Mouse (Mus musculus): ENCODE measurements at regions not wholly inside any gene's neighbourhood (a gene's known extent, or its start where the extent isn't known, plus 50 kb on each side); places are given as distances from the start of the nearest gene placed in this dataset.

DNA sequence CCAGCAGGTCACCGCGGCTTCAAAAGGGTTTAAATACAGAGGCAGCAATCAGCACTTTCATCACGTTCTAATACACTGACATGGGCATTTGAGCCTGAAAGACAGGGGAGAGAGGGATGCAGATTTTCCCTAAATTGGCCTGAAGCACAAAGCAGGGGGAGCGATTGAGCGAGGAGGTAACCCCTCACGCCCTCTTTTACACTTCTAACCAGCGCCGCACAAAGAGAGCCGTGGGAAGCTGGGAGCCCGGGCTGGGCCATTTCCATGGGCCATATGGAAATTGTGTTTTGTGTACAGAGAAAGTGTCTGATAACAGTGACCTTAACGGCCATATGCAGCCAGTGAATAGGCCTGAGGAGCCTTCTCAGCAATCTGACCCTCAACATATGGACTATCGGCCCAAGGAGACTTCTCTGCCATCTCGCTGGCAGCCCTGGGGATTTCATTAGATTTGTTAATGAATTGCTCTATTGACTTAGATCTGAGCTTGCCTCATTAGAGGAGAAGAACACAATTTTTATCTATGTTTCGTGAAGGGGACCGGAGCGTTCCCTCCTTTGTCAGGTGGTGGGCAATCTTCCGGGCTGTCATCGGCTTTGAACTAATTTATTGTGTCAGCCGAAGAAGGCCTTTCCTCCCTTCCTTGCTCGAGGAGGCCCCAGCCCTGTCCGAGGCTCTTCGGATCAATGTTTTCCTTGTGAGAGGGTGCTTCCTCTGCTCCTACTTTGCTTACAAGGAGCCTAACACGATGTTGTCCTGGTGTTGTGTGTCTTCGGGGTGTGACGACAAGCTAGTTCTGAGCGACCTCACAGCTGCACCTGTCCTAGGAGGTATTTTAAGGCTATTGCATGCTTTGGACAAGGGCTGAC lies 195.4 kb upstream of the Irx3 start:
- no peak for DNase-seq

DNA sequence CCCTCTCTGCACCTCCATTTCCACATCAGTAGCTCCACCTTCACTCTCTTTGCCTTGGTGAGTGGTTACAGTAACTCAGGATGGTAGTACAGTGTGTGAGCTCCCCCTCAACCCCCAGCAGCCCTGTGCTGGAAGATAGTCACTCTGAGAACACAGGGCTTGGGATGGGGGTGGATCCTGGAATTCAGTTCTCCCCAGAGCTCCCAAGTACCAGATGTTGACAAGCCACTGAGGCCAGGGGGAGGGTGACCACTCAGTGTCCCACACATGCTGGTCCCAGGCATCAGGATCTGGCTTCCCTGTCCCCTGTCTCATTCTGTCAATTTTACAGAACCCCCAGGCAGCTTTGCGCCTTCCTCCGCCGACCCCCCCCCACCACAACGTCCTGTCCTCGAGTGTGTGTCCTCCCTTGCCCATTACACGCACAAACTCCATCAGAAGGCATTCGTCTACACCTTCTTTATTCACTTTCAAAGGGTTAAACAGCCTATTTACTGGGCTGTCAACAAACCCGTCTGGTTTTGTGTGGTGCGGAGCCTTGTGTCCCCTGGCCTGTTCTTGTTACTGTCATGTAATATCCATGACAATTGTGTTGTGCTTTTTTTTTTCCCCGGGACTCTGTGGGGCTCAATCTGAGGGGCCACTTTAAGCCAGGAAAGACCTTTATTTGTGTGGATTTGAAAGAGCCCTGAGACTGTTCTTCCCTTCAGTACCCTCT lies 194.6 kb upstream of the Irx3 start:
- no peak for DNase-seq

DNA sequence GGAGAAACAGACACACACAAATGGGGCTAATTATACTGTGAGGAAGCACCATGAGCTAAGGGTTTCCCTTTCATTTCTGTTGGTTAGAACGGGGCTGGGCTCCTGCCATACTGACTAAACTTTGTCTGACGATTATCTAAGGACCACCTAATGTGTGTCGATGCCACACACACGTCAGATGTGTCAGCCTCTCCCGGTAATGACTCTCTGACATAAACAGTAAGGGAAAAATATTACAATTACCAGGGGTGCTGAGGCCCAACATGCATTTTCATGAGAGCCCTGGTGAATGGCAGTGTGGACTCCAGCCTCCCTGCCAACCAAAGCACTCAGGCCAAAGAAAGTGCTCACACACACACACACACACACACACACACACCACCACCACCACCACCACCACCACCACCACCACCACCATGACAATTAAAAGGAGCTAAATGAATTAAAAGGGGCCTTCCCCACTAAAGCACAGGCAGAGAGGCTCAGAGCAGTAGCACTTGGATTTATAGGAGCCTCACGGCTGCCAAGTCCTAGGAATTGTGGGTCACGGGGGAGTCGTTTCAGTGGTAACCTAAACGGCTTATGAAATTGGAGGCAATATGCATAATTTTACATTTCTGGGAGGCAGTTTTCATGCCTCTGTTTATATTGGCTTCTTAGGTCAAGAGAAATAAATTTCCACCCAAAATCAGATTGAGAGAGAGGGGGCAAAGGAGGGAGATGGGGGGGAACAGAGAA lies 193.7 kb upstream of the Irx3 start:
- no peak for DNase-seq

DNA sequence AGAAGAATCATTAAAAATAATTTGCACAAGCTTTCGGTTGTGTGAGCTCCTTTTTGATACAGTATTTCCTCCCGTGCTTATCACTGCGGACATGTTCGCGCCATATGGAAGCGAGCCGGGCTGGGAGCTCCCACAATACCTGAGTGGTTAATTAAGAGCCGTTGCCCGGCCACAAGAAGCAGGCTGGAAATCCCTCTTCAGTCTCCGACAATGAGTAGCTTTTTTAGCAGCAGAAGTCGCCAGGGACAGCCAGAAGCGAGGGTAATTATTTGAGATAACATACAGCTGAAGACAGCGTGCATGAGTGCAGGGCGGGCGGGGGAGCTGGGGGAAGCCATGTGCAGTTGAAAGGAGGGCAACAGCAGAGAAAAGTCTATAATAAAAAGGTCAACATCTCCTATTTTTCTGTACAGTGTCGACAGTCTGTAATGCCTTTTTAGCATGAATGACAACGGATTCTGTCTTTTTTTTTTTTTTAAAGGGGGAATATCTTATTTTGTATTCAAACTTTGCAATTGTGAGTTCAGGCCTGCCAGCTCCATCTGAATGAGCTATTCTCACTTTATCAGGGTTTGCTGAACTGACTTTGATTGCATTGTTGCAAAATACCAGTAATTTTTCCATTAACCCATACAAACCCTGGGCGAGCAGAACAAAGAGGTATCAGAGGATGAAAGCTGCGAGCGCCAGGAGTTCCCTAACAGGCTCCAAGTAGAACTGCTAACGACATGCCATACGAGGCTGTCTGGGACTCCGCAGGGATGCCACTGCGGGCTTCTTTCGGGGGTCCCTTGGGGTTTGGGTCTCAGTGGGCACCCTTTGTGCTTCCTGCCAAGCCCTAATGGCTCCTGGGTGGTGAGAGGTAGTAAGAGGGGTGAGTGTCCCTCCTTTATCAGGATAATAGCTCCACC lies 189.9 kb upstream of the Irx3 start:
- DNase-seq: no peak

DNA sequence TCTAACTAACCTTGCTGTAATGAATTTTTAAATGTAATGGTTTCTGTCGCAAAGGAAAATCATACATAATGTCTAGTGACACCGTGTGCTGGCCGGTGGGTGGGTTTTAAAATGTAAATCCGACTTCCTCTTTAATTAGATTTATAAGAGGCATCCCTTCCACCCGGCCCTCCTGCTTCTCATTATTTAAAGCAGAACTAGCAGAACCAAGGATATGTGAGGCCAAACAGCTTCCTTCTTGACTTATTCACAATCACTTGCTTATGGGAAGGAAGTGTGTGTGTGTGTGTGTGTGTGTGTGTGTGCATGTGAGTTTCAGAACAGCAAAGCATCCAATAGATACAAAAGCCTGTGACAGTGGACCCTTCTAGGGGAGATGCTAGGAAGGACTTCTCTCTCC lies 189.1 kb upstream of the Irx3 start:
- no peak for DNase-seq

DNA sequence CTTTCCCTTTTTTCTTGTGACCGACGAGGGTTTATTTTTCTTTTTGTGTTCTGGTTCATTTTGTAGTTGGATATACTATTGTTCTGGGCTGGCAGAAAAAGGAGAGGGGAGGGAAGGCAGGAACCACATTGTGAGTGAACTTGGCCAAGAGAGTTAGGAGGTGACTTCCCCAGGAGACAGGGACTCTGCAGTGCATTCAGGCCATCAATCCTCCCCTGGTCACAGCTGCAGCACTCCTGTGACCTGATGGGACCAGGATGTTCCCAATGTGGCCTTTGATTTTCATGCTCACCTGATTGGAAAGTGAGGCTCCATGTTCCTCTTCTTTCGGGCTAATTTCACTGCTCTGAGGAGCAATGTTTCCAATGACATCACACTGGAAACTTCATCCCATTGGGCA lies 188.2 kb upstream of the Irx3 start:
- DNase-seq: no peak

DNA sequence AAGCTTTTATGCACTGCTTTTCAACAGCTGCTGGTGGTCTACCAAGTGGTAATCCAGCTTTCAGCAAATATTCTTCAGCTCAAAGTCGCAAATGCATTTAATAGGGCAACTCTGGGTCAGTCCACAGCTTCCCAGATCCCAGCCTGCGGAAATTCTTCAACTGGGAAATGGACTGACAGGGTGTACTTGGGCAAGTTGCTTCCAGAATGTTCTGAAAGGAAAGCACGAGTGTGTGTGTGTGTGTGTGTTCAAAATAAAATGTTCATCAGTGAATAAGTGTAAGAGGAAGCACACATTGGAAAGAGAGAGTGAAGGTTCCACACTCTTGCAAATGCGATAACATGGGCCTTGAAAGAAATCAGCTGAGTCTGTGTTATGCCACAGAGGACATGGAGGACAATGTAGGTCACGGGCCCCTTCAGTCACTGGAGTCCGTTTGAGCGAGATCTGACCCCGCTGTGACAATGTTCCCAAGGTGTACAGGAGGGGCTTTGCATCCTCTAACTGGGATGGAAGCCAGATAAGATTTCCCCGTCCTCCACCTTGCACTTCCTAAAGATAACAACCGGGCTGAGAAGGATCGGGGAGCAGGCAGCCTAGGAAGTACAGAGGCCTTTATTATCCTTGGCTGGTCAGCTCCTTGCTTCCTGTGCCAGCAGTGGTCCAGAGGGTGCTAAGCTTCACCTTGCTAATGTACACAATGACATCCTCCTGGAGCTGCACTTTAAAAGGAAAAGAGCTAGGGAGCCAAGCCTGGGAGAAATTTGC lies 187.2 kb upstream of the Irx3 start:
- DNase-seq: no peak

DNA sequence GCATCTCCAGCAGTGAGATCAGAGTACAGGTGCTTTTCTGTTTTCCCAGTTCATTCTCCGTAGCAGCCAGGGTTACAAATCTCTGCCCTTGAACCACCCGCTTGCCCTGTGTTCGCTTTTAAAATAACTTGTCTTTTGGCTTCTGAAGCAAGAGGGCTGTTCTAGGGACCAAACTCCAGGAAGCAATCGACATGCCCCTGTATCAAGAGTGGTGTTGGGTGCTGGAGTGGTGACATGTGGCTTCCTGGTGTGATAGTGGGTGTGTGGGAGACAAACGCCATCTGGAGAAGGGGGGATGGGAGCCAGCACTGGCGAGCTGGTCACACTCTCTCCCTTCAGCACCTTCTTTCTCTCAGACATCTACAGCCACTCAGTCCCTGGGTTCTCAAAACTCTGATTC lies 186.0 kb upstream of the Irx3 start:
- DNase-seq: no peak

DNA sequence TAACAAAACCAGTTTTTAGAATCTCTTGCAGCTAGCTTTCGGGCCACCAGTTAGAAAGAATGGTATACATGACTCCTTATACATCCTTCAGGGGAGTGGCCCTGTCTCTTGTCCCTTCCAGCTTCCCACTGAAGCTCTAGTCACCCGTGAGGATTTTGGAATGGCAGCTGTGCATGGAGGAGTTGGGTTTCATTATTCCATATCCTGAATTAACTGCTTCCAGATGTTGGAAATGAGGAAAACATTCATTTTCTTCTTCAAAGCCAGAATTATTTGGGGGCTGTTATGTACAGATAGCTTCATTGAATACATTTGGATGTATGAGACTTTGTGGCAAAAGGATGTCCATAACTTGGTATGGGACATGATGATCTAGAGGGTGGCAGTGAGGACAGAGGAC lies 181.3 kb upstream of the Irx3 start:
- no peak for DNase-seq

DNA sequence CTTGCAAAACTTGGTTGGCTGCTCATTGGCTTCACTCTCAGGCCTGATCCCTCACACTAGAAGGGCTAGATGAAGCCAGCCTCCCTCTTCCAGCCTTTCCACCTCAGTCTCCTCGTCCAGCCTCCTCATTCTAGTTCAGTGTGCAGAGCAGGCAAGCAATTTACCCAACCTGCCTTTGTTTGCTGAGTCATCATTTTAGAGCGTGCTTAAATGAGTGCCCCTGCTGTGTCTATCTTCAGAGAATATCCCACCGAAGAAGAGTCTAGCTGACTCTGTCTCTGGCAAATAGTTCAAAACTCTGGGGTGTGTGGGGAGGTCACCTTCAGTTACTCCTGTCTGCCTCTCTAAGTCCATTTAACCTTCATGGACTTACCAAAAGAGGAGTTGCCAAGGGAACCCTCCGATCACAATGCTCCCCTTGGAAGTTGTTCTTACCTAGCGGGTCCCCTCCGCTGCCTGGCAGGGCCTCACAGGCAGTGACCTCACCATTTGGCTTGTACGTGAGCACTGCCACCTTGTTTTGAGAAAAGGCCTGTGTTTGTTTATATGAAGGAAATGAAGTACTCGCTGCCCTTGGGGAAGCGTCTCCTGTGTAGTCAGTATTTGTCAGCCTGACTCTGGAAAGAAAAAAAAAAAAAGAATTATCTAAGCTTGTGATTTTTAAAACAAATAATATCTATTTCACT lies 175.2 kb upstream of the Irx3 start:
- DNase-seq: no peak

DNA sequence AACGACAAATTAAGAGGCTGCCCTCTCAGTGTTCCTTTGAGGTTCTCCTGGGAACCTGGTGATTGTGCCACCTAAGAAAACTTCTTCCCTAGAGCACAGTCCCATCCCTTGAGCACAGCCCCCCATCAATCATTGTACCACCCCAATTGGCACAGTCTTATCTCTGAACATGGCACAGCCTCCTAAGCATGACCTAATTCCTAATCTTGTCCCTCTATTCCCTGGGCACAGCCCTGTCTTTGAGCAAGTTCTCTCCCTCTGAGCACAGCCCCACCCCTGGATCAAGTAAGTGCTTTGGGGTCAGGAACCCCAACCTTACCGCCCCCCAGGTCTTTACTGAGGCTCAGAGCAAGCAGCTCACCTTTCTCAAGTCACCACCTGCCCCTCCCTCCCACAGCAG lies 173.6 kb upstream of the Irx3 start:
- DNase-seq: no peak

DNA sequence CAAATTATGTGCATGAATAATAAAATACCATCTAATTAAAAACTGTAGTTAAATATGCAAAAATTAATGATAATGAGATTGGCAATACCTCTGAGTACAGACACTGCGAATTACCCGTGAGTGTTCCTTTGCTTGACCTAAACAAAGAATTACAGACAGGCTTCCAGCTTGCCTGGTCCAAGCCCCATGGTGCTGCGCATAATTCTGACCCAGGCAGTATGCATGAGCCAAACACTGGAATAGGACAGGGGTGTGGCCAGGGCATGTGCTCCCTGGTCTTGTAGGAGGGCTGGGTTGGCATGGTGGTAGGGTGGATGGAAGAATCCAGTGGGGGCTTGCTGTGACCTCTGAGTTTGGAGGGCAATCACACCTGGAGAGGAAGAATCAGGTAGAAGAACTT lies 172.8 kb upstream of the Irx3 start:
- DNase-seq: no peak

DNA sequence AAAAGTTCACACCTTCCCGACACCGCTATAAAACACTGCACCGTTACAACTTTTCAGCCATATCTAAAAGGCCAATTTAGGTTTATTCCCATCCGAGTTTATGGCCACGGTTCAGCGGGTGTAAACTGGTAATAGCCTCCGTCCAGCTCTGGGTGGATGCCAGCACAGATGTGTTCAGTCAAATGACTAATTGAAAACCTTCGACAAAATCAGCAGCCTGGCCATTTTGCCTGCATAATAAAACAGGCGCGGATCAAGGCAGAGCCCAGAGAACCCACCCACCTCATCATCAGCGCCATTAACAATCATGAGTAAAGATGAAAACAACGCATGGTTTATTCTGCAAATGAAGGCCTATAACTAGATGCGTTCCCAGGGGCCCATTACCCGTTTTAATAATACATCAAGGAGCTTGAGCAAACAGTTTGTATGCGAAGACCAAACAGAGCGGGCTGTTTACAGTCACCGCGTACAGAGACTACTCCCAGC lies 172.1 kb upstream of the Irx3 start:
- no peak for DNase-seq

DNA sequence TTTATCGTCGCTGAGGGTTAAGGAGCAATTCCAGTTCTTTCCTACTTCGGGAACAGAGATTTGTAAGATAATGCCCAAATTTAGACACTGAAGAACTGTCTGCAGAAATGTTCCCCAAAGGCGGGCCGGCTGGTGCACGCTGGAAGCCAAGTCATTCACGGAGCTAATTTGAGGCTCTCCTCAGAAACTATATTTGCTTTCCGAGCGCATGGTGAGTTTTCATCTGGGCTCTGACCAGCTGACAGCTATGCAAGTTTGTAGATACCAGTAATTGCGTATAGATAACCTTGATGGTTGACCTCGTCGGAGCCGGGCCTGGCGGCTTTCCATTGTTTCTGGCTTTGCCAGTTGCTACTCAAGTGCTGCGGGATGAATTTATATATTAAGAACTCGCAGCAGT lies 165.5 kb upstream of the Irx3 start:
- DNase-seq: no peak

DNA sequence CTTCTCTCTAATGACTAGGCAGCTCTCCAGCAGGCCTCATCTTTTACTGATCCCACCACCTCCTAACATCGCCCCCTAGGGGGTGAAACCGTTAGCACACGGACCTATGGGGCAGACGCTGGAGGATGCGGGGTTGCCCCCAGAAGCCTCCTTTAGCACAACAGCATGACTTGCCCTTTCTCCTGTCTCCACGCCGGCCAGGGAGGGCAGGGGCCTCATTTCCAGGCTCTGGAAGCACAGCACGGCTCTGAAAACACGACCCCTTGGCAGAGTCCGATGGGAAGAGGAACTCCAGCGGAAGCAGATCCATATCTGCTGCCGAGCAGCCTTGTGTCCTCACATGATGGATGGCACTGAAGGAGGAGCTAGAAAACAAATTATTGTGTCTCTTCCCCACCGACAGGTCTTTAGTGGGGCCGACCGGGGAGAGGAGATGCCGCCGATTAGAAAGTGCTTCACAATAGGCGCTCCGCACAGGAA lies 165.1 kb upstream of the Irx3 start:
- DNase-seq: no peak

DNA sequence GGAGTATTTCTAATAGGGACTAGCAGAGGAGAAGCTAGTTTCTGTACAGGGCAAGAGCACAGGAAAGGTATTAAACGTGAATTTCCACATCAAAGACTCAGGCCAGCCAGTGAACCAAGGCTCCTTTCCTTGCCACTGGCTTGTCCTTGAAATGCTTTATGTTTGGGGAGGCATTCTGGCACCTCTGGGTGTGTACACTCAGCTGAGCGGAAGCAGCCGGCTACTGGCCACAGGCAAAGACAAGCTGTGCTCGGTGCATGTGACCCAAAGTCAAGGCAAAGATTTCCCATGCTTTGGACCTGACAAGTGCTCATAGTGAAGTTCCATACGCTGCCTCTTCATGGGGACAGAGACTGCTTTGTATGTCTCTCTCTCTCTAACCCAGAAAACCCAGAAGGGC lies 159.8 kb upstream of the Irx3 start:
- no peak for DNase-seq

DNA sequence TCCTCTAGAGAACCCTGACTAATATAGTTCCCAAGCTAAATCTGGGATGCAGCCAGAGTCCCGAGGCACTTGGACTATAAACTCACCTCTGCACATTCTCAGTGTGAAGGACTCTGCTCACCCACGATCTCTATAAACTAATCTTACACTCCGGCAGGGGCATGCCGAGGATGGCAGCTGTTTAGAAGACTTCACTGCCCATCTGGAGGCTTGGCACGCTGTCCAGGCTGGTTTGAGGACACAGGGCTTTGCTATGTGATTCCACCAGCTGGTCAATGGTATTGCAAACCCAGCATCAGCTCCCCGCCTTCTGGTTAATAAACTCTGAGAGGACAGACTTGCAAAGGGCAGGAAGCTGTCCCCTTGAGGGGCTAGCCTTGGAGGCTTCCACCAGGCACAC lies 153.3 kb upstream of the Irx3 start:
- DNase-seq: no peak

DNA sequence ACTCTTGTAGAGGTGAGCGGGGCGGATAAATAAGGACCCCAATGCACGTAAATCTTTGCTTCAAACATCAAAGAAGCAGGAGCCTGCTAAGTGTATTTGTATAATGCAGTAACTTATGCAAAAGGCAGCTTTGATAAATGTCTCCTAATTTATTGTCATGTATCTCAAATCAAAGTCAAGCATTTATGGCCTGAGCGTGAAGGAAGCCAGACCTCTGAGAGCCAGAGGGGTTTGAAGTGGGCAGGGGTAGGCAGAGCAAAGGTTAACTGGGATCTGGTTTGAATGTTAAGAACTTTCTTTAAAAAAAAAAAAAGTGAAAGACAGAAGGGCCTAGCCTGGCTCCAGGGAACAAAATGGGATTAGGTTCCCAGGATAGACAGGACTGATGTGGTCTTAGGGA lies 151.1 kb upstream of the Irx3 start:
- no peak for DNase-seq

DNA sequence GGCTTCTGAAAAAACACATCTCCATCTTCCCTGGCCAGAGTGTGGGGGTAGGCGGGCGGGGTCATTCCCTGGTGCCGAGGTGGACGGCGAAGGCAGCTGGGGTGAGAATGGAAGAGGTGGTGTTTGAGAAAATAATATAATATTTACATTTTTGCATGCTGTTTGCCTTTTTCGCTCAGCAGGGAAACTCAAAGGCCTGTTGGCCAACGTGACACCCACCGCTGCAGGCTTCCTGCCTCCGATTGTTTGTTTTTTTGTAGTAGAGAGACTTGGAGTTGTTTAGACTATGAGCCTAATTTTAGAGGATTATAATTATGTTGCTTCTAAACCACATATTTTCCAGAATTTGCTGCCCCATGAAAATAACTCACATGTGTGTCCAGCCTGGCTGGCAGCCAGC lies 147.2 kb upstream of the Irx3 start:
- DNase-seq: no peak

DNA sequence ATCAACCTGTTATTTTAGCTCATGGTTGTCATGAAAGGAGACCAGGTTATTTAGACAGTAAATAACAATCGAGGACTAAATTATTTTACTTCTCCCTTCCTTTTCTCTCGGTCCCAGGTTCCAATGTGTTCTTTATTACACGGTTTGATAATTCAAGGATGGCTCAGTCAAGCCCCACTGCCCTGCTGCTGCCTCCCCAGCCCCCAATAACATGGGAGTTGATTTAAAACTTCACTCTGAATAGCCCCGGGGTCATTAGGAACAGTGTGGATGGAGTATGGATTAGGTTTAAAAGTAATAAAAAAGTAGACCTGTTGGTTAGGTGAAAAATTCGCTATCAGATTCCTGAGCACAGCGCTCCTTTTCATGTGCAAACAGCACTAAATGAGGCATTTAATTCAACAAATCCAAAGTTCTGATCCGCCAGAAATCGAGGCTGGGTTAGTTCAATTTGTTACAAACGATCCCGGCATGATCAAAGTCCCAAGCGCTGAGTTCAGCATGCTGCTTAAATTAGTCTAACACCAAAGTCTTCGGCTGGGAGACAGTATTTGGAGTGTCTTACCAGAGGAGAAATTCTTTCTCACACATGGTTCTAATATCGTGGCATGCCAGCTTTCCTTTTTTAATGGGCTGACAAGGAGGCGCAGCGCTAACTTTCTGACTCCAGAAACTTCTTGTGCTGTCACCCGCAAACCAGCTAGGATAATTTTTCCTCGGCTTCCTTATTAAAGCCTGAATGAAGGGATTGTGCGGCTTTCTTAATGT lies 146.5 kb upstream of the Irx3 start:
- DNase-seq: no peak

All from layer of hippocampus, adult 9-11 months (tissue).